Mouse (Mus musculus) ovary, adult 18-20 months (tissue): ENCODE results near the gene Ppy.

ENCODE experiments used
- DNase-seq: peaks from one replicate; pipeline ENCODE4 v3.0.0; 2022; ENCODE audit warnings: low spot score, mixed read lengths

The Ppy gene

DNA sequence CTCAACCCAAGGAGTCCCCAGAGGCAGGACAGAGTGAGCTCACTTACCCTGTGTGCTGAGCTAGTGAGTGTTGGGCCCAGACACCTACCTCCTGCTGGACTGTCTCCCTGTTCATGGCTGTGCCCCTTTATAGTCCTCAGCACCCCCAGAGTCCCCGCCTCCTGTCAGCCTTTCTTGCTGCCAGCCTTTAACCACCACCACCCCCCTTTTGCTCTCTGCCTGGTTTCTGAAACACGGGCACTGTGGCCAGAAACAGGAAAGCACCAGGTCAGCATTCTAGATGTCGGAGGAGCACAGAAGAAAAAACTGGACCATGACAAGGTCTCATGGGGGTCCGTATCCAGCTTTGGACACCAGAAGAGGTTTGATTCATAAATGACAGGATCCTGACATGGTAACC lies at the start of gene Ppy:
TSS of gene Ppy (minus strand) at position 101 of the 400 bp plus-strand sequence.
- DNase-seq: no peak

DNA sequence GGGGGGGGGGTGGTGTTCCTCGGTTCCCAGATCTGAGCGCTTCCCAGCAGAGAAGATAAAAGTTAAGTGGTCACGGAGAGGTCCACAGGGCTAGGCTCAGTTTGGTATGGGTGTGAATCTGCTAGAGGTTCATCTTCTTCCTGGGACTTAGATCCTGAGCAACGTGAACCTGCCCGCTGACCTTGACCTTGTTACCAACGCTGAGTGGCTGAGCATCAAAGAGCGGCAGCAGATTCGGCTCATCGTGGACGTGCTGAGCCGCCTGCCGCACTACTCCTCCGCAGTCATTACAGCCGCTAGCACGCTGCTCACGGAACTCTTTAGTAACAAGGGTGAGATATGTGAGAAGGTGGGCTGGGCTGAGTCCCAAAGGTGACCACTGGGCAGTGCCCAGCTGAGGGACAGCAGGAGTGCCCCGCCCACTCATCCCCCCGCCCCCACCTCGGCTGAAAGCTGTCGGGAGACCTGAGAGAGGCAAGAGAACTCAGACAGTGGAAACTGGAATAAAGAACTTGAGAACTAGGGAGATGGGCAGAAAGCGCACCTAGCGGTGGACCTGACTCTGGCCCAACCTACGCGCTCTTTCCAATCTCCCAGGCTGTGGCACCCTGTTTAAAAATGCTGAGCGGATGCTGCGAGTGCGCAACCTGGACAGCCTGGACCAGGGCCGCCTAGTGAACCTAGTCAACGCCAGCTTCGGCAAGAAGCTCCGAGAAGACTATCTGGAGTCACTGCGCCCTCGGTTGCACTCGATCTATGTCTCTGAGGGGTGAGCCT lies 46.3 kb upstream of the Ppy start:
- no peak for DNase-seq

DNA sequence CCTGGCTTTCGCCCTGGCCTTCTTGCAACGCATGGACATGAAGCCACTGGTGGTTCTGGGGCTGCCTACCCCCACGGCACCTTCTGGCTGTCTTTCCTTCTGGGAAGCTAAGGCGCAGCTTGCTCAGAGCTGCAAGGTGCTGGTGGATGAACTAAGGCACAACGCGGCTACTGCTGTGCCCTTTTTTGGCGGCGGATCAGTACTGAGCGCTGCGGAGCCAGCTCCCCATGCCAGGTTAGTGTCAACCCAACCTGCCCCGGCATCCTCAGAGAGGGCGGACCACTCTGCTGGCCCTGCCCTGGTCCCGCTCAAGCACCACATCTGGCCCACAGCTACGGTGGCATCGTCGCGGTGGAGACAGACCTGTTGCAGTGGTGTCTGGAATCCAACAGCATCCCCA lies 45.4 kb upstream of the Ppy start:
- DNase-seq: no peak

DNA sequence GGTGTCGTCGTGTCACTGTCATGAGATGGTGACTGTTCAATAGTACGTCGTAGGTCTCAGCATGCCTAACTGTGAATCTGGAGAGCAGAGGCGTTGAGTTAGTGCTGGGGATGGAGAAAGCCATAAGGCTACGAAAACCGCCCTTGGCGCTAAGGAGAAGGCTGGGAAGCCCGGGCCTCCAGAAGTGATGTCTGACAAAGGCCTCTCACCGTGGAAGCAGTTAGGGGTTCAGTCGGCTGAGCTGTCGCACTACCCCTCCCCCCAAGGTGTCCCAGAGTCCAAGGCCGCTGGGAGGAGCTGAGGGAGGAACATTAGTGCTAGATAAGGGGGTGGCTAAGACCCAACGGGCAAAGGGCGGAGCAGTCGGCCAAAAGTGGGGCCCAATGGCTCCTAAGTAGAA lies 44.9 kb upstream of the Ppy start:
- peak; percentile 59 for DNase-seq

- no peak for DNase-seq
Observed at GRCm38 (mm10) chr11:102145471-102146001, 44.4 kb upstream of the Ppy start, which contains the start of gene Nags. Gene Nags, plus strand, starts transcription at chr11:102145513.

DNA sequence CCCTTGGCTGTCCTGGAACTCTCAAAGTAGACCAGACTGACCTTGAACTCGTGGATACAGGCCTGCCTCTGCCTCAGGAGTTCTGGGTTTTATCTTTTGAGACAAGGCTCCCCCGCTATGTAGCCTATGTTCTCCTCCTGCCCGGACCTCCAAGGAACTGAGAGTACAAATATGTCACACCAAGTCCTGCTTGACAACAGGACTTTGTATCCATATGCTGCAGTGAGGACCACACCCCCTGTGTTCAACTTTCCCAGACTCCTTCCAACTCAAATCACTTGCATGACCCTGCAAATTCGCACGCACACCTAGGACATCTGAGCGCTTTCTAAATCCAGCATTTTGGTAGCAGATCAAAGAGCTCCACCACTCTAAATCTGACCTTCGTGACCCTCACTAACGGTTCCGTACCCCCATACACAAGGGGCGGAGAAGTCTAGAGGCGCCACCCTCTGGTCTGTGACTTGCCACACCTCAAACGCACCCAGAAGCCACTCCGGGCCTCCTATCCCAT lies 43.9 kb upstream of the Ppy start:
- DNase-seq: no peak

DNA sequence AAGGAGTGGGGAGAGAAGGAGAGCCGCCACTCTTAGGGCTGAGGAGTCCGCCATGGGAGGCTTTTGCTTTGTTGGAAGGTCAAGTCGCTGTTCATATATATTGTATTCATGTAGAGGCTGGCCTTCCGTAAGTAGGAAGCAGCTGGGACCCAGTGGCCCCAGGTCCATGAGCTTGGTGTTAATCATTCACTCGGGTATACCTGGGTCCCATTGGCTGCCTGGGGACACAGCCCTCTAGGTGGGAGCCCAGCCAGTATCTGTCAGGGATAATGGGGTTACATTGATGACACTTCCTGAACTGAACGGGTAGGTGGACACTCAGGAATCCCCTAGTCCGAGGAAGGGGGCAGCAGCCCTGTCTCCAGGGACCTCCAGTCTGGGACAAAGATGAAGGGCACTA lies 41.2 kb upstream of the Ppy start:
- no peak for DNase-seq

DNA sequence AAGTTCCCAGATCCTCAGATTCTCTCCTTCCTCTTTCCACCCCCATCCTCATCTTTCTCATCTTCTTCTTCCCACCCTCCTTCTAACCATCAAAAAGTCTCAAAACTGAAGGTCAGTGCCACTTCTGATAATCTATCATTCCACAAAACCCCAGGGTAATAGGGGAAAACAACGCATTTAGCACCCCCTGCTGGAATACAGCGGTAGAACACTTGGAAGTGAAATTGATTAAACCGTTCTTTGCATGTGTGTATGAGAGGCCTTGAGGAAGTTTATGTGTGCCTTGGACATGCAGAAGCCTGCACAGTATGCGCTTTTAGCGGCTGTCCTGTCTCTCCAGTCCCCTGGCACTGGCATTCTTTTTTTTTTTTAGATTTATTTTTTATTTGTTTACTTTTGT lies 39.4 kb upstream of the Ppy start:
- DNase-seq: no peak

- DNase-seq: no peak
Observed at GRCm38 (mm10) chr11:102138447-102138740, 37.3 kb upstream of the Ppy start.

DNA sequence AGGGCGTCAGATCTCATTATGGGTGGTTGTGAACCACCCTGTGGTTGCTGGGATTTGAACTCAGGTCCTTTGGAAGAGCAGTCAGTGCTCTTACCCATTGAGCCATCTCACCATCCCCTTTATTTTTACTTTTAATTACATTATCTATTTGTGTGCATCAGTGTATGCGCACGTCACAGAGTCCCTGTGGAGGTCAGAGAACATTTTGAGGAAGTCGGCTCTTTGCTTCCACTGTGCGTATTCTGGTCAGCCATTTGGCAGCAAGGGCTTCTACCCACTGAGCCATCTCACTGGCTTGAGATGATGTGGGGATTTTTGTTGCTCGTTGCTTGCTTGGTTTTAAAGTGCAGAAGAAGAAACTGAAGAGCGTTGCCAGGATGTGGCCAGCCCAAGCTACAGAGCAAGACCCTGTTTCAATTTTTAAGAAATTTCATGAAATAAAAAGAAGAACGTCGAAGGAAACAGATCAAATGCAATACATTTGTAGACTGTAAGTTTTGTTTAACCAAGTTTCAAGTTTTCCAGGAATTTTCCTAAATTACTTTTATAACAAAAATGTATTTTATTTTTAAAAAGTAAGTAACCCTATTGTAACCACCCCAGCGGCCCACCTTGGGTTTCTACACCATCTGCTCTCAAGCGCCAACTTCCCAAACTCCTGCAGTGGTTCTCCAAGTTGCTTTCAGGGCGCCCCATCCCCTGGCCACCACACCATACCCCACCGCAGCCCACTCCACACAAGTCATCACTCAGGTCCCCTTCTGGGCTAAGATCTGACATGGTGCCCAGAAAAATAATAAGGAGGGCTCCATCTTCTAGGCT lies 36.7 kb upstream of the Ppy start:
- no peak for DNase-seq

GRCm38 (mm10) chr11:102134516-102134915 lies 33.4 kb upstream of the Ppy start:
- no peak for DNase-seq

DNA sequence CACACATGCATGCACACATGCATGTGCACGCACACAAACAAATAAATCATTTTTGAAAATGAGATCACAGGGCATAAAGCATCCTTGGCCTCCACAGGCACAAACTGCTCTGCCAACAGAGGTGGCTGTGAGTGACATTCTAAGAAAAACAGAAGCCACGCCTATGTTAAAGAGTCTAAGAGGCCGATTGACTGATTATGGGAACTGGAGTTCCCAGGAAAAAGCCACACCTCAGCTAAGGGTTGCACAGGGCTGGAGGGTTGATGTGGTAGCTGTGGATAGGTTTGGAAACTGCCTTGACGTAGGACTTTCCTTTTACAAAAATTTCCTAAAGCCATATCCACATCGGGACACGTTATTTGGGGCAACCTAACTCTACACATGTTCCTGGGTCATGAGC lies 16.3 kb upstream of the Ppy start:
- no peak for DNase-seq

- DNase-seq: no peak
Observed at GRCm38 (mm10) chr11:102116241-102116640, 15.1 kb upstream of the Ppy start.

DNA sequence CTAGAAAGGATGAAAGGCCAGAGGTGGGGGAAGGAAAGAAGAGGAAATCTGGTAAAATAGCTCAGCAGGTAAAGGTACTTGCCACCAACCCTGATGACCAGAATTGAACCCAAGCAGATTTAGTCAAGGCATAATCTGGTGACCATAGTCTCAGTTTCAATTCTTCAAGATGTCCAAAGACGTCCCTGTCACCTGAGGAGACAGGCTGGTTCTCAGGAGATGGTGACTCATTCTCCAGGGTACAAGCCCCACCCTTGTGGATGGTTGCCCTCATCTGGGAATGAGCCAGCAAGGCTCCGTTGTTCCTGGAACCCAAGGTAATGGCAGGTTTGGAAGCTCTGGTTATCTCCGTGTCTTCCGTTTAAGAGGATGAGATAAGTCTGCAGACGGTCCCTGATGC lies 10.5 kb upstream of the Ppy start:
- no peak for DNase-seq

DNA sequence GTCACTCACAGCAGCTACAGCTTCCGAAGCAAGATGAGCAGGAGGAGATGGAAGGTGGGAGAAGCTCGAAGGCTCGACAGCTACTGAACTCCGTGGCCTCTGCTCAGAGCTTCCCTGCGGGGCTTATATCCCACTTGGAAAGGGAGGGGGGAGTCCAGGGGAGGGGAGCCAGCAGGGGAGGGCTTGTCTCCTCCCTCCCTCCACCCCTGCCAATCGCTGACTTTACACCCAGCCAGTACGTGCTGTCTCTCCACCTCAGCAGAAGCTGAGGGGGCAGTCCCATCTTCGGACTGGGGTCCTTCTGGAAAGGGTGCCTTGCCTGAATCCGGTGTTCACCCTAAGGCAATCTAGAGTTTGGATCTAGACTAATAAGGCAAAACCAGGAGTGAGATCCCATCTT lies 6.6 kb upstream of the Ppy start, which contains the start of gene Pyy:
TSS of gene Pyy (minus strand) at position 101 of the 400 bp plus-strand sequence.
- no peak for DNase-seq

- no peak for DNase-seq
Observed at GRCm38 (mm10) chr11:102106911-102107310, 5.8 kb upstream of the Ppy start.

GRCm38 (mm10) chr11:102102485-102103258 lies 1.6 kb upstream of the Ppy start:
- DNase-seq: no peak

DNA sequence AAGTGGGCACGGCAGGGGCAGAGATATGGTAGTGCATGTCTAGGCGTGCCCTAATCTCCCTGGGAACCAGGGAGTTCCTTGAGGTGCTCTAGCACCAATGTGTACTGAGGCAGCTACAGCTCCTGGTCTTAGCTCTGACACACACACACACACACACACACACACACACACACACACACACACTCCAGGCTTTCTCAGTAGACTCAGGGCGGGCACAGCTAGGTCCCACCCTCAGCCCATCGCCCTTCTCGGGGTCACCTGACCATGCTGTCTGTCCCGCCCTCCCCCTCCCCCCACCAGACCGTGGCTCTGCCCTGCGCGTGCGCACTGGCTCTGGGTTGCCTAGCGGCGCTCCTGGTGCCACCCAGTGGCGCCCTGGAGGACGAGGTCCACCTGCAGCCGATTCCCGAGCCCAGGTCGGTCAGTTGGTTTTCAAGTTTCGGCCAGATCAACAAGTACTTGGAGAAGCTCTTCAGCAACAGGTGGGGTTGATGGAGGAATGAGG lies 4.2 kb downstream of the Ppy start:
- peak; percentile 60 for DNase-seq

GRCm38 (mm10) chr11:102096446-102096845 lies 4.7 kb downstream of the Ppy start:
- no peak for DNase-seq

GRCm38 (mm10) chr11:102095676-102096075 lies 5.4 kb downstream of the Ppy start:
- no peak for DNase-seq

- peak; percentile 28 for DNase-seq
Observed at GRCm38 (mm10) chr11:102089088-102089808, 11.9 kb downstream of the Ppy start.
